2 mouse cellular contexts compared by ENCODE assay signal in genomic region chr4:129755455-129755854, GRCm38 (mm10).
TF ChIP-seq lines count a peak whose summit lies in the region.

No protein-coding gene starts in this region.

TF ChIP-seq in CH12.LX, 34 proteins besides CTCF, POLR2A, EP300 and RAD21:
- 0 out of 2 replicates have a peak, but pooled peaks have one; percentile 24 for TF ChIP-seq MXI1 (IDR thresholded peaks at IDR 0.05; ENCODE audit: low read depth, low read length)
- no peak for TF ChIP-seq MAFK (IDR thresholded peaks at IDR 0.05; ENCODE audit: insufficient replicate concordance, low read length)
TF ChIP-seq in CH12.LX: peak in this region for 1.

TF ChIP-seq in MEL, 35 proteins besides CTCF, POLR2A, EP300 and RAD21 (continued from another document):
- TF ChIP-seq MAZ (IDR thresholded peaks at IDR 0.05; ENCODE audit: low read depth, low read length) (no peak), SIN3A (IDR thresholded peaks at IDR 0.05; ENCODE audit: low read length) (peak; percentile 69), TCF12 (IDR thresholded peaks at IDR 0.05; ENCODE audit: low read depth, low read length) (peak; percentile 69), ETS1 (IDR thresholded peaks at IDR 0.05; ENCODE audit: low read depth, low read length) (0 out of 2 replicates have a peak, but pooled peaks have one; percentile 20), GATA1 (IDR thresholded peaks at IDR 0.05; ENCODE audit: low read depth, low read length) (peak; percentile 63), ZMIZ1 (IDR thresholded peaks at IDR 0.05; ENCODE audit: low read depth, low read length) (no peak)
TF ChIP-seq in MEL: peak in this region for 6.
